Mouse (Mus musculus): Measurements from ENCODE around the gene Gm21586. TPM values are rescaled to one million over a fixed set of nuclear protein-coding genes. Genes with fewer than 3 reads are reported as not detected.
"Not testable (repeated sequence)": the region's sequence is repeated elsewhere in the genome, so short reads cannot be mapped to it uniquely, and the experiment has no call there.

Gm21586 gene
- polyA plus RNA-seq (2012; rRNA removed) = not detected in 2 replicates

GRCm38 (mm10) chr4:42439078-42439477, at the start of gene Gm21586:
TSS of gene Gm21586 (plus strand) at chr4:42439378.
- not testable (repeated sequence) for H3K27me3 ChIP-seq (replicated peaks; ENCODE audit: control insufficient read depth, insufficient read depth, low read length); H3K27ac ChIP-seq (ENCODE audit: insufficient read depth, low read depth, low read length); H3K4me3 ChIP-seq (ENCODE audit: insufficient read depth, low read depth, low read length); DNase-seq; H3K36me3 ChIP-seq (ENCODE audit: control insufficient read depth, insufficient read depth, low read length); H3K4me1 ChIP-seq (ENCODE audit: control insufficient read depth, insufficient read depth, low read length)
- no CpG with 5 or more reads among the region's 18 CpGs for WGBS

GRCm38 (mm10) chr4:42466452-42466851, 27.3 kb downstream of the Gm21586 start, which contains the start of gene Gm2163:
TSS of gene Gm2163 (plus strand) at chr4:42466752.
- not testable (repeated sequence) for H3K4me1 ChIP-seq (ENCODE audit: control insufficient read depth, insufficient read depth, low read length); H3K27me3 ChIP-seq (replicated peaks; ENCODE audit: control insufficient read depth, insufficient read depth, low read length); H3K4me3 ChIP-seq (ENCODE audit: insufficient read depth, low read depth, low read length); H3K27ac ChIP-seq (ENCODE audit: insufficient read depth, low read depth, low read length); DNase-seq; H3K36me3 ChIP-seq (ENCODE audit: control insufficient read depth, insufficient read depth, low read length)
- no CpG with 5 or more reads among the region's 5 CpGs for WGBS

Other genes with a start within 250 kb of the Gm21586 start
- not detected in 2 replicates for gene Gm10600, start 198.7 kb upstream of the Gm21586 start, polyA plus RNA-seq (2012; rRNA removed)
- 2.0 TPM in 1 of 2 replicates, not detected in the other for gene Ccl21b, start 183.6 kb upstream of the Gm21586 start, polyA plus RNA-seq (2012; rRNA removed)
- gene Gm21953, start 145.1 kb upstream of the Gm21586 start, polyA plus RNA-seq (2012; rRNA removed) = not detected in 2 replicates
- 0.03 TPM in 1 of 2 replicates, not detected in the other for gene Fam205a3, start 121.0 kb upstream of the Gm21586 start, polyA plus RNA-seq (2012; rRNA removed)
- 0.08 and 0.10 TPM in 2 replicates for gene Gm2163, start 27.4 kb downstream of the Gm21586 start, polyA plus RNA-seq (2012; rRNA removed)
- gene Fam205a2, start 88.8 kb downstream of the Gm21586 start, polyA plus RNA-seq (2012; rRNA removed) = 0.03 TPM in 1 of 2 replicates, not detected in the other
- gene Gm10591, start 172.8 kb downstream of the Gm21586 start, polyA plus RNA-seq (2012; rRNA removed) = 2.0 TPM in 1 of 2 replicates, not detected in the other
- 6.3 and 10.6 TPM in 2 replicates for gene Gm2564, start 190.3 kb downstream of the Gm21586 start, polyA plus RNA-seq (2012; rRNA removed)
- gene Ccl27b, start 215.9 kb downstream of the Gm21586 start, polyA plus RNA-seq (2012; rRNA removed) = not detected in 2 replicates
- gene Il11ra2, start 222.5 kb downstream of the Gm21586 start, polyA plus RNA-seq (2012; rRNA removed) = 0.19 TPM in 1 of 2 replicates, not detected in the other

Measured in kidney, adult 2 months (tissue).